In genomic region chr3:21824101-21824880, GRCm38 (mm10) we compare ENCODE assay signal across 15 mouse cellular contexts.
A peak's percentile ranks its signal among the peaks of the same experiment; 100 is the strongest.
DNase-seq lines count a peak whose midpoint lies in the region; ATAC-seq lines count a peak whose summit lies in the region.
"Had no signal": no experiment of that assay in that cellular context is flagged by ENCODE, and none has a peak within 500 bp of the region (broad histone marks: within the 10 kb centered on the region; RNA-seq: fewer than 3 reads in every experiment).

No protein-coding gene starts in this region.

- 55% methylated on average over 8 of the region's 8 CpGs for WGBS in heart, embryonic 10.5 days
- WGBS in heart, embryonic 11.5 days (ENCODE audit: insufficient replicate concordance), result 56% methylated on average over 8 of the region's 8 CpGs
- WGBS in hindbrain, embryonic 12.5 days, result 38% methylated on average over 8 of the region's 8 CpGs
- 30% methylated on average over 8 of the region's 8 CpGs for WGBS in midbrain, embryonic 13.5 days

- H3K27me3 ChIP-seq in heart, embryonic 10.5 days (ENCODE audit: insufficient read depth, poor library complexity, severe bottlenecking), result no peaks in the 10 kb centered on the region
- H3K27me3 ChIP-seq in heart, embryonic 11.5 days (ENCODE audit: control insufficient read depth, insufficient read depth, low read length), result no peaks in the 10 kb centered on the region
- no peaks in the 10 kb centered on the region for H3K27me3 ChIP-seq in hindbrain, embryonic 12.5 days
- no peaks in the 10 kb centered on the region for H3K27me3 ChIP-seq in midbrain, embryonic 13.5 days
- H3K27me3 ChIP-seq: embryonic facial prominence, embryonic 15.5 days; liver, embryonic 15.5 days had no signal

- no peak overlapping the region for H3K4me3 ChIP-seq in heart, embryonic 10.5 days
- no peak overlapping the region for H3K4me3 ChIP-seq in heart, embryonic 11.5 days (ENCODE audit: low read depth, low read length)
- no peak overlapping the region for H3K4me3 ChIP-seq in hindbrain, embryonic 12.5 days
- H3K4me3 ChIP-seq in midbrain, embryonic 13.5 days (replicated peaks), result no peak overlapping the region
- H3K4me3 ChIP-seq: embryonic facial prominence, embryonic 15.5 days; heart, adult 2 months; left cerebral cortex, adult 2 months; liver, embryonic 15.5 days; myocyte had no signal

- H3K9ac ChIP-seq in heart, embryonic 11.5 days (ENCODE audit: low read depth, low read length), result no peak overlapping the region
- no peak overlapping the region for H3K9ac ChIP-seq in hindbrain, embryonic 12.5 days
- H3K9ac ChIP-seq in midbrain, embryonic 13.5 days (replicated peaks), result 0 out of 2 replicates have a peak overlapping the region, but pooled peaks have one; percentile 19
- H3K9ac ChIP-seq: embryonic facial prominence, embryonic 15.5 days; liver, embryonic 15.5 days had no signal

- DNase-seq in heart, embryonic 10.5 days (ENCODE audit: low spot score), result no peak
- DNase-seq in brain, adult 2 months (ENCODE audit: low read depth, low spot score), result peak; percentile 61
- DNase-seq in adrenal gland, adult 2 months, result no peak
- no peak for DNase-seq in thymus, postnatal 4 days
- DNase-seq: cerebellum, adult 11 months; heart, adult 2 months had no signal

- no peak overlapping the region for H3K4me2 ChIP-seq in heart, embryonic 11.5 days
- 0 out of 2 replicates have a peak overlapping the region, but pooled peaks have one; percentile 3 for H3K4me2 ChIP-seq in hindbrain, embryonic 12.5 days (replicated peaks)
- H3K4me2 ChIP-seq in midbrain, embryonic 13.5 days (replicated peaks), result 0 out of 2 replicates have a peak overlapping the region, but pooled peaks have one; percentile 1
- H3K4me2 ChIP-seq: embryonic facial prominence, embryonic 15.5 days; liver, embryonic 15.5 days had no signal

- H3K9me3 ChIP-seq in heart, embryonic 10.5 days, result no peaks in the 10 kb centered on the region
- H3K9me3 ChIP-seq in heart, embryonic 11.5 days (replicated peaks; ENCODE audit: control insufficient read depth, low read length), result no peaks in the 10 kb centered on the region
- H3K9me3 ChIP-seq in hindbrain, embryonic 12.5 days (replicated peaks), result no peaks in the 10 kb centered on the region
- H3K9me3 ChIP-seq in midbrain, embryonic 13.5 days, result no peaks in the 10 kb centered on the region
- H3K9me3 ChIP-seq: embryonic facial prominence, embryonic 15.5 days; liver, embryonic 15.5 days had no signal

- no peak for ATAC-seq in heart, embryonic 11.5 days (replicated peaks; ENCODE audit: insufficient number of reproducible peaks, low FRiP score, low TSS enrichment)
- peak; percentile 57; the same call in 1 of the 2 replicates for ATAC-seq in hindbrain, embryonic 12.5 days (ENCODE audit: low FRiP score)
- peak; percentile 79 for ATAC-seq in midbrain, embryonic 13.5 days
- no peak for ATAC-seq in megakaryocyte-erythroid progenitor cell, adult 5-6 weeks (replicated peaks; ENCODE audit: low FRiP score, low TSS enrichment, poor library complexity, severe bottlenecking)
- ATAC-seq: activated CD4-positive, CD25-positive, alpha-beta regulatory T cell, adult 4 months had no signal

- H3K4me1 ChIP-seq in heart, embryonic 10.5 days, result peaks cover 10% of the 10 kb centered on the region
- H3K4me1 ChIP-seq in heart, embryonic 11.5 days (ENCODE audit: control insufficient read depth, insufficient read depth, low read length), result peaks cover 6% of the 10 kb centered on the region
- peaks cover 7% of the 10 kb centered on the region for H3K4me1 ChIP-seq in hindbrain, embryonic 12.5 days
- H3K4me1 ChIP-seq in midbrain, embryonic 13.5 days (replicated peaks), result peaks cover 11% of the 10 kb centered on the region
- H3K4me1 ChIP-seq: liver, embryonic 15.5 days had no signal

- H3K27ac ChIP-seq in heart, embryonic 10.5 days, result peak overlapping the region; percentile 69; the same call in 1 of the 2 replicates
- no peak overlapping the region for H3K27ac ChIP-seq in heart, embryonic 11.5 days (ENCODE audit: low read depth, low read length)
- 0 out of 2 replicates have a peak overlapping the region, but pooled peaks have one; percentile 44 for H3K27ac ChIP-seq in hindbrain, embryonic 12.5 days
- H3K27ac ChIP-seq in midbrain, embryonic 13.5 days, result no peak overlapping the region; the same call in 1 of the 2 replicates
- H3K27ac ChIP-seq: embryonic facial prominence, embryonic 15.5 days; heart, adult 2 months; left cerebral cortex, adult 2 months; liver, embryonic 15.5 days had no signal

- H3K36me3 ChIP-seq in heart, embryonic 10.5 days, result no peaks in the 10 kb centered on the region
- H3K36me3 ChIP-seq in heart, embryonic 11.5 days (ENCODE audit: control insufficient read depth, insufficient read depth, low read length), result no peaks in the 10 kb centered on the region
- no peaks in the 10 kb centered on the region for H3K36me3 ChIP-seq in hindbrain, embryonic 12.5 days
- H3K36me3 ChIP-seq in midbrain, embryonic 13.5 days, result no peaks in the 10 kb centered on the region
- H3K36me3 ChIP-seq: embryonic facial prominence, embryonic 15.5 days; liver, embryonic 15.5 days had no signal

Comparison
In these comparisons a context has a peak if more than half of its experiments do, and no peak if none do; other contexts are left out.
1. H3K27ac ChIP-seq: peak in heart, embryonic 10.5 days (single experiment) and hindbrain, embryonic 12.5 days (single experiment); none in heart, embryonic 11.5 days (single experiment) and midbrain, embryonic 13.5 days (single experiment).
2. ATAC-seq: peak in hindbrain, embryonic 12.5 days (single experiment) and midbrain, embryonic 13.5 days (single experiment); none in heart, embryonic 11.5 days (single experiment) and megakaryocyte-erythroid progenitor cell, adult 5-6 weeks (single experiment).